In genomic region chr4:151992091-151992490, GRCm38 (mm10) we compare ENCODE assay signal across 32 mouse cellular contexts. TPM values are rescaled to one million over a fixed set of nuclear protein-coding genes. Genes with fewer than 3 reads are reported as not detected.
"Had no signal": no experiment of that assay in that cellular context is flagged by ENCODE, and none has a peak within 500 bp of the region (broad histone marks: within the 10 kb centered on the region; RNA-seq: fewer than 3 reads in every experiment).

No protein-coding gene starts in this region.

- H3K27me3 ChIP-seq: heart, embryonic 13.5 days; heart, embryonic 15.5 days; hindbrain, embryonic 12.5 days; hindbrain, embryonic 13.5 days; hindbrain, embryonic 15.5 days; intestine, embryonic 15.5 days; kidney, embryonic 15.5 days had no signal

- H3K4me3 ChIP-seq: heart, embryonic 13.5 days; heart, embryonic 15.5 days; hindbrain, embryonic 10.5 days; hindbrain, embryonic 12.5 days; hindbrain, embryonic 13.5 days; hindbrain, embryonic 15.5 days; intestine, embryonic 15.5 days; kidney, embryonic 15.5 days; layer of hippocampus, adult 2 months; left cerebral cortex, adult 2 months had no signal

- H3K9me3 ChIP-seq: heart, embryonic 13.5 days; heart, embryonic 15.5 days; hindbrain, embryonic 10.5 days; hindbrain, embryonic 12.5 days; hindbrain, embryonic 13.5 days; hindbrain, embryonic 15.5 days; intestine, embryonic 15.5 days; kidney, embryonic 15.5 days had no signal

- H3K9ac ChIP-seq: heart, embryonic 15.5 days; hindbrain, embryonic 12.5 days; hindbrain, embryonic 13.5 days; hindbrain, embryonic 14.5 days; hindbrain, embryonic 15.5 days; intestine, embryonic 15.5 days; kidney, embryonic 15.5 days had no signal

- H3K4me2 ChIP-seq: heart, embryonic 13.5 days; heart, embryonic 15.5 days; hindbrain, embryonic 12.5 days; hindbrain, embryonic 13.5 days; hindbrain, embryonic 14.5 days; hindbrain, embryonic 15.5 days; intestine, embryonic 15.5 days; kidney, embryonic 15.5 days had no signal

- H3K27ac ChIP-seq: heart, embryonic 13.5 days; heart, embryonic 15.5 days; hindbrain, embryonic 10.5 days; hindbrain, embryonic 12.5 days; hindbrain, embryonic 13.5 days; hindbrain, embryonic 14.5 days; hindbrain, embryonic 15.5 days; hindbrain, postnatal 0 days; intestine, embryonic 15.5 days; kidney, embryonic 15.5 days; kidney, postnatal 0 days; layer of hippocampus, adult 2 months; left cerebral cortex, adult 2 months had no signal

- ATAC-seq: hindbrain, embryonic 16.5 days; hindbrain, postnatal 0 days; inflammation-experienced regulatory T-cells, adult 6 months; intestine, embryonic 15.5 days; intestine, embryonic 16.5 days; intestine, postnatal 0 days had no signal

- DNase-seq: heart, postnatal 10 days; heart, postnatal 36 days; heart, postnatal 4 days; kidney, adult 11 months; kidney, adult 18-20 months; kidney, adult 2 months; kidney, adult 8-10 months; kidney, adult 9 months; kidney, postnatal 10 days; kidney, postnatal 14 days; kidney, postnatal 25 days; kidney, postnatal 36 days; kidney, postnatal 4 days; layer of hippocampus, adult 9-11 months; layer of hippocampus, postnatal 36 days had no signal

RNA-seq across cellular contexts. Expression of gene Tas1r1, which starts 46.3 kb away (rescaled TPM):
- total RNA-seq: heart, postnatal 36 days had no signal
- polyA plus RNA-seq: heart, embryonic 13.5 days; inflammation-experienced regulatory T-cells, adult 6 months had no signal
